Mouse (Mus musculus): ENCODE measurements around the gene Tmem132b. TPM values are rescaled to one million over a fixed set of nuclear protein-coding genes. Genes with fewer than 3 reads are reported as not detected.

Gene Tmem132b
- polyA plus RNA-seq, 1 experiment: not detected

DNA sequence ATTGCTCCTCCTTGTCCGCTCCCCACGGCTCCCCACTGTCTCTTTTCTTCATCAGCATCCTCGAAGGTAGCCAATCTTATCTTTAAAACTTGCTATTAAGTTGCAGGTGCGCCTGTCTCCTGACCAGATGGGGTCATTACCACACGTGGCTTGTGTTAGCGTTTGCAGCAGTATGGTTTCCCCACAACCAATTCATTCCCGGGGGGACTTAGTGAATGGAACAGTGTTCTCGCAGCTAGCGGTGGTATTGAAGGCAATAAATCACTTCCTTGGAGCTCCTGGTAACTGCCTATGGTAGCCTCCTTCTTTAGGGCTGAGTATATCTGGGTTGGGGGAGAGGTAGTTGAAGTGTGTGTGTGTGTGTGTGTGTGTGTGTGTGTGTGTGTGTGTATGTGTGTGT is 196.4 kb downstream of the Tmem132b start:
- no peak for TF ChIP-seq POLR2A (IDR thresholded peaks at IDR 0.05; ENCODE audit: low read depth, low read length)
- no peak for TF ChIP-seq CTCF (conservative IDR thresholded peaks at IDR 0.05; ENCODE audit: insufficient read depth, insufficient read length, low read depth, low read length)
- Histone ChIP-seq H3K27ac (ENCODE audit: insufficient read depth, low read depth, low read length) (no peak overlapping the region), H3K4me1 (ENCODE audit: control insufficient read depth, insufficient read depth, low read length) (no peaks in the 10 kb centered on the region), H3K27me3 (replicated peaks; ENCODE audit: control insufficient read depth, insufficient read depth, low read length) (no peaks in the 10 kb centered on the region), H3K36me3 (ENCODE audit: control insufficient read depth, insufficient read depth, low read length) (no peaks in the 10 kb centered on the region), H3K4me3 (ENCODE audit: insufficient read depth, low read depth, low read length) (no peak overlapping the region)
- WGBS: 73% methylated on average over 9 of the region's 9 CpGs
- no peak for DNase-seq

DNA sequence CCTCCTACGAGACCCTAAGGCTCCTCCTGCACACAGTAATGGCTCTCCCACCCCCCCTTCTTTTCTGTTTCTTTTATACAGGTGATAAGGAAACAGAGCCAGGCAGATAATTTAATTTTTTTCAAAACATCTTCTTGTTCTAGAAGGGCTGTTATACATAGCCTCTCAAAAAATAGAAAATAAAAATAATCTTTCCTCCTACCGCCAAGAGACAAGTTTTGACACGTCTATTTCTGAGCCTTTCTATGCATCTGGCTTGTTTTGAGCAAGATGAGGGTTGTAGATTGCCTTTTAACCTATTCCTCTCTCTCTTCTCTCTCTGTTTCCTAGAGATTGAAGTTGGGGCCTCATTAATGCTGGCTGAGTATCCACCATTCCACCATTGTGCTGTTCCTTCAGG is 196.9 kb downstream of the Tmem132b start:
- Histone ChIP-seq H3K4me3 (ENCODE audit: insufficient read depth, low read depth, low read length) (no peak overlapping the region), H3K36me3 (ENCODE audit: control insufficient read depth, insufficient read depth, low read length) (no peaks in the 10 kb centered on the region), H3K27ac (ENCODE audit: insufficient read depth, low read depth, low read length) (no peak overlapping the region), H3K27me3 (replicated peaks; ENCODE audit: control insufficient read depth, insufficient read depth, low read length) (no peaks in the 10 kb centered on the region), H3K4me1 (ENCODE audit: control insufficient read depth, insufficient read depth, low read length) (no peaks in the 10 kb centered on the region)
- WGBS: 80% methylated on average over 3 of the region's 3 CpGs
- no peak for DNase-seq
- TF ChIP-seq POLR2A (IDR thresholded peaks at IDR 0.05; ENCODE audit: low read depth, low read length) (no peak), CTCF (conservative IDR thresholded peaks at IDR 0.05; ENCODE audit: insufficient read depth, insufficient read length, low read depth, low read length) (no peak)

DNA sequence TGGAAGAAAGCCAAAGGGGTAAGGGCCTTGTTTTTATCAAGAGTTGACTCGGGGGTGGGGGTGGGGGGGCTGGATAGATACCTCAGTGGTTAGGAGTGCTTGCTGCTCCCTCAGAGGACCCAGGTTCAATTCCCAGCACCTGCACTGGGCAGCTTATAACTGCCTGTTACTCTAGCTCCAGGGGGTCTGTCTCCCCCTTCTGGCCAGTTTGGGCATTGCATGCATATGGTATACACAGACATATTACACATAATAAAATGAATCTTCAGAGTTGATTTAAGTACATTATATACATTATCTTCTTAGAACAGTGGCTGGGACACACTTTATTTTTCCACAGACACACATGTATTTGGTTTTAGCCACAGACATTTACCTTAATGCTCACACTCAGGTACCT is 202.2 kb downstream of the Tmem132b start:
- Histone ChIP-seq H3K27me3 (replicated peaks; ENCODE audit: control insufficient read depth, insufficient read depth, low read length) (no peaks in the 10 kb centered on the region), H3K4me3 (ENCODE audit: insufficient read depth, low read depth, low read length) (no peak overlapping the region), H3K4me1 (ENCODE audit: control insufficient read depth, insufficient read depth, low read length) (no peaks in the 10 kb centered on the region), H3K36me3 (ENCODE audit: control insufficient read depth, insufficient read depth, low read length) (no peaks in the 10 kb centered on the region), H3K27ac (ENCODE audit: insufficient read depth, low read depth, low read length) (no peak overlapping the region)
- 83% methylated on average over 1 of the region's 1 CpGs for WGBS
- TF ChIP-seq CTCF (conservative IDR thresholded peaks at IDR 0.05; ENCODE audit: insufficient read depth, insufficient read length, low read depth, low read length): 0 out of 2 replicates have a peak, but pooled peaks have one; percentile 6
- TF ChIP-seq POLR2A (IDR thresholded peaks at IDR 0.05; ENCODE audit: low read depth, low read length): no peak
- no peak for DNase-seq

DNA sequence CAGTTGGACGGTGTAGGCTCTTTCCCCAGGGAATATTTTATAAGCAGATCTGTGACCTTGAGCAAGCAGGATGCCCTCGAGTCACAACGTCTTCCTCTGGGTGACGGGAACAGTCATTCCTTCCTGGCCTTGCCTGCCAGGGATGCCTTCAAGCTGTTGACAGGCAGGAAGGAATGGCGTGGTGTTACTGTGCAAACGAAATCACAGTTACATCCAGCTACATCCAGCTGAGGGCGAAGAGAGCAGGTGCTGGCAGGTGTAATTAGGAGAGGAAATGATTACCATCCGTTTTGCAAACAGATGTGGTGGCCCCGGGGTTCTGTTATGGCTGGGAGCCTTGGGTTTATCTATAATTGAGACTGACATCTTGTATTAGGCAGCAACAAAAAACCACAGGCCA is 205.5 kb downstream of the Tmem132b start:
- no peak for TF ChIP-seq POLR2A (IDR thresholded peaks at IDR 0.05; ENCODE audit: low read depth, low read length)
- no peak for TF ChIP-seq CTCF (conservative IDR thresholded peaks at IDR 0.05; ENCODE audit: insufficient read depth, insufficient read length, low read depth, low read length)
- no peaks in the 10 kb centered on the region for H3K4me1 ChIP-seq (ENCODE audit: control insufficient read depth, insufficient read depth, low read length)
- H3K27me3 ChIP-seq (replicated peaks; ENCODE audit: control insufficient read depth, insufficient read depth, low read length): no peaks in the 10 kb centered on the region
- no peak overlapping the region for H3K27ac ChIP-seq (ENCODE audit: insufficient read depth, low read depth, low read length)
- H3K4me3 ChIP-seq (ENCODE audit: insufficient read depth, low read depth, low read length): no peak overlapping the region
- WGBS: 43% methylated on average over 9 of the region's 9 CpGs
- DNase-seq: no peak
- no peaks in the 10 kb centered on the region for H3K36me3 ChIP-seq (ENCODE audit: control insufficient read depth, insufficient read depth, low read length)

DNA sequence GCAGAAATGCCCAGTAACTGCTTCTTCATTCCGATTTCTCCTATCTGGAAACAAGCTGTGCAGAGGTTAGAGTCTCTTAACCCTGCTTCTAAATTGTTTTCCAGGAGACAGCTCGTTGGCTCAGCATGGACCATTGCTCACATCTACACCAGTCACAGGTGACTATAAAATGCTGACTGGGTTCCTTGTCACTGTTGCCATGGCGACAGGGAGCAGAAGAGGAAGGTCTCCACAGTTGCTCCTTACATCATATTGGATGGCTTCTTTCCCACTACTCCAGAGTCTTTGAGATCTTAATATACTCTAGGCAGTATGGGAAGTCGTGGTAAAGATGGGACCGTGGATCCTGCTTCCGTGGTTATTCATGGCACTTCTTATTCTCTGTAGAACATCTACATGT is 211.9 kb downstream of the Tmem132b start:
- H3K4me3 ChIP-seq (ENCODE audit: insufficient read depth, low read depth, low read length): no peak overlapping the region
- H3K4me1 ChIP-seq (ENCODE audit: control insufficient read depth, insufficient read depth, low read length): no peaks in the 10 kb centered on the region
- no peak for DNase-seq
- H3K27me3 ChIP-seq (replicated peaks; ENCODE audit: control insufficient read depth, insufficient read depth, low read length): no peaks in the 10 kb centered on the region
- H3K27ac ChIP-seq (ENCODE audit: insufficient read depth, low read depth, low read length): no peak overlapping the region
- 67% methylated on average over 6 of the region's 6 CpGs for WGBS
- TF ChIP-seq CTCF (conservative IDR thresholded peaks at IDR 0.05; ENCODE audit: insufficient read depth, insufficient read length, low read depth, low read length): no peak
- no peak for TF ChIP-seq POLR2A (IDR thresholded peaks at IDR 0.05; ENCODE audit: low read depth, low read length)
- H3K36me3 ChIP-seq (ENCODE audit: control insufficient read depth, insufficient read depth, low read length): no peaks in the 10 kb centered on the region

DNA sequence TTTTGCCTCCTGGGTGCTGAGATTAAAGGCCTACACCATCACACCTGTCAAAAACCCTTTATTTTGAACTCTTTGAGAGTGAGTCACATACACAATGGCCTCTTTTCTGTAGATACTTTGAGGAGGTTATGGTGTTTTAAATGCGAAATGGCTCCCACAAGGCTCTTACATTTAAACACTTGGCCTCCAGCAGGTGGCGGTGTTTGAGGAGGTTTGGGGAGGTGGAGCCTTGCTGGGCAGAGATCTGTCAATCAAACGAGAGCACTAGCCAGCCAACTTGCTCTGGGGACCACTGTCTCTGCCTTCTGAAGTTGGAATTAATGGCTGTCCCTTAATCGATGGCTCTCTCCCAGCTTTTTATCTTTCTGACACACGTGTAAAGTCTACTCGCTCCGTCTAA is 214.2 kb downstream of the Tmem132b start:
- Histone ChIP-seq H3K4me1 (ENCODE audit: control insufficient read depth, insufficient read depth, low read length) (no peaks in the 10 kb centered on the region), H3K4me3 (ENCODE audit: insufficient read depth, low read depth, low read length) (no peak overlapping the region), H3K27ac (ENCODE audit: insufficient read depth, low read depth, low read length) (no peak overlapping the region), H3K27me3 (replicated peaks; ENCODE audit: control insufficient read depth, insufficient read depth, low read length) (no peaks in the 10 kb centered on the region), H3K36me3 (ENCODE audit: control insufficient read depth, insufficient read depth, low read length) (no peaks in the 10 kb centered on the region)
- WGBS: 61% methylated on average over 7 of the region's 7 CpGs
- DNase-seq: peak; percentile 0
- TF ChIP-seq POLR2A (IDR thresholded peaks at IDR 0.05; ENCODE audit: low read depth, low read length): no peak
- TF ChIP-seq CTCF (conservative IDR thresholded peaks at IDR 0.05; ENCODE audit: insufficient read depth, insufficient read length, low read depth, low read length): 0 out of 2 replicates have a peak, but pooled peaks have one; percentile 11

DNA sequence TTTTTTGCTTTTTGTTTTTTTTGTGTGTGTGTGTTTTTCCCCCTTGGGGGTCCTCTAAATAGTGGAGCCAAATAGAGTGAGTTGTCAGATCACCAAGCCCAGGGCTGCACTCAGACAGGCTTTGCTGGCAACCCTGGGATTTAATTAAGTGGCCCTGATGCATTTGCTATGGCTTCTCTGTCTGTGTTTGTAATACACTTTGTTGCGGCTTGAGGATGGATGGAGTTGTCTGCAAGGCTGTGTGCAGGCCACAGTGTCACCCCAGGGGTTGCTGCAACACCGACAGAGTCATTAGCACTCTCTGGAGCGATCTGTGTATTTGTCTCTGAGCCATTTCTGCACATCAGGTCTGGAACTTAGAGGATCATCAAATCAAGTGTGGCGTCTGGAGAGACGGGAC is 219.9 kb downstream of the Tmem132b start:
- Histone ChIP-seq H3K36me3 (ENCODE audit: control insufficient read depth, insufficient read depth, low read length) (no peaks in the 10 kb centered on the region), H3K4me1 (ENCODE audit: control insufficient read depth, insufficient read depth, low read length) (no peaks in the 10 kb centered on the region), H3K27me3 (replicated peaks; ENCODE audit: control insufficient read depth, insufficient read depth, low read length) (no peaks in the 10 kb centered on the region), H3K4me3 (ENCODE audit: insufficient read depth, low read depth, low read length) (no peak overlapping the region), H3K27ac (ENCODE audit: insufficient read depth, low read depth, low read length) (no peak overlapping the region)
- TF ChIP-seq CTCF (conservative IDR thresholded peaks at IDR 0.05; ENCODE audit: insufficient read depth, insufficient read length, low read depth, low read length) (no peak), POLR2A (IDR thresholded peaks at IDR 0.05; ENCODE audit: low read depth, low read length) (no peak)
- WGBS: 78% methylated on average over 5 of the region's 5 CpGs
- DNase-seq: no peak

DNA sequence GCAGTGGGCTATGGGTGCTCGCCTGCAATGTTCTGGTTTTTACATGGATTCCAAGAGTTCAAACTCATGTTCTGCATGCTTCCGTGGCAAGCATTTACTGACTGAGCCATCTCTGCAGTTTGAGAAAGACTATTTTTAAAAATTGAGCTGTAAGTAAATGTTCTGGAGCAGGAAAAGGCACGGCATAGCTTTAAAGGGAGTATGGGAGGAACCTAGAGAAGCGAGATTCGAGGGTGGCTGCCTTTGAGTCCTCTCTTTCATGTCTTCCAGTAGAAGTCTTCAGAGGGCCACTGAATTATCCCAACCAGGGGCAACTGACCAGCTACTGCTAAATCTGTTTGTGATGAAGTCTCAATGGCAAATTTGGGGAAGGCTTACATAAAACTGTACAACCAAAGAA is 221.0 kb downstream of the Tmem132b start:
- no peaks in the 10 kb centered on the region for H3K4me1 ChIP-seq (ENCODE audit: control insufficient read depth, insufficient read depth, low read length)
- H3K27ac ChIP-seq (ENCODE audit: insufficient read depth, low read depth, low read length): no peak overlapping the region
- DNase-seq: no peak
- H3K4me3 ChIP-seq (ENCODE audit: insufficient read depth, low read depth, low read length): no peak overlapping the region
- 77% methylated on average over 5 of the region's 5 CpGs for WGBS
- TF ChIP-seq POLR2A (IDR thresholded peaks at IDR 0.05; ENCODE audit: low read depth, low read length) (no peak), CTCF (conservative IDR thresholded peaks at IDR 0.05; ENCODE audit: insufficient read depth, insufficient read length, low read depth, low read length) (no peak)
- H3K36me3 ChIP-seq (ENCODE audit: control insufficient read depth, insufficient read depth, low read length): no peaks in the 10 kb centered on the region
- no peaks in the 10 kb centered on the region for H3K27me3 ChIP-seq (replicated peaks; ENCODE audit: control insufficient read depth, insufficient read depth, low read length)
